11 mouse cellular contexts compared by ENCODE assay signal in genomic region chr14:100889163-100890157, GRCm38 (mm10).
DNase-seq lines count a peak whose midpoint lies in the region; ATAC-seq and TF ChIP-seq lines count a peak whose summit lies in the region.
"Had no signal": no experiment of that assay in that cellular context is flagged by ENCODE, and none has a peak within 500 bp of the region (broad histone marks: within the 10 kb centered on the region; RNA-seq: fewer than 3 reads in every experiment).

No protein-coding gene starts in this region.

- 51% methylated on average over 18 of the region's 18 CpGs for WGBS in intestine, embryonic 16.5 days
- WGBS in intestine, postnatal 0 days: 54% methylated on average over 18 of the region's 18 CpGs
- WGBS in forebrain, embryonic 12.5 days: 60% methylated on average over 17 of the region's 18 CpGs

- H3K27me3 ChIP-seq in intestine, embryonic 16.5 days (replicated peaks; ENCODE audit: control insufficient read depth, insufficient read depth, low read length): no peaks in the 10 kb centered on the region
- H3K27me3 ChIP-seq in intestine, postnatal 0 days (replicated peaks; ENCODE audit: control insufficient read depth, insufficient read depth, low read length): no peaks in the 10 kb centered on the region
- H3K27me3 ChIP-seq in forebrain, embryonic 12.5 days: no peaks in the 10 kb centered on the region
- H3K27me3 ChIP-seq: midbrain, embryonic 12.5 days had no signal

- H3K4me1 ChIP-seq in intestine, embryonic 16.5 days (ENCODE audit: control insufficient read depth, insufficient read depth, low read length): no peaks in the 10 kb centered on the region
- H3K4me1 ChIP-seq in intestine, postnatal 0 days (replicated peaks; ENCODE audit: control insufficient read depth, insufficient read depth, low read length): no peaks in the 10 kb centered on the region
- 0 out of 2 replicates have a peak, but pooled peaks cover 3% of the 10 kb centered on the region for H3K4me1 ChIP-seq in forebrain, embryonic 12.5 days
- H3K4me1 ChIP-seq: midbrain, embryonic 12.5 days had no signal

- 0 out of 2 replicates have a peak, but pooled peaks have one; percentile 28 for ATAC-seq in intestine, embryonic 16.5 days
- ATAC-seq in intestine, postnatal 0 days: no peak
- no peak for ATAC-seq in megakaryocyte progenitor cell, adult 5-6 weeks (replicated peaks; ENCODE audit: poor library complexity)
- no peak for ATAC-seq in forebrain, embryonic 12.5 days (ENCODE audit: low FRiP score)

- no peaks in the 10 kb centered on the region for H3K36me3 ChIP-seq in intestine, embryonic 16.5 days (ENCODE audit: control insufficient read depth, insufficient read depth, low read length)
- no peaks in the 10 kb centered on the region for H3K36me3 ChIP-seq in intestine, postnatal 0 days (ENCODE audit: control insufficient read depth, insufficient read depth)
- H3K36me3 ChIP-seq in forebrain, embryonic 12.5 days (replicated peaks): no peaks in the 10 kb centered on the region
- H3K36me3 ChIP-seq: midbrain, embryonic 12.5 days had no signal

- no peak for TF ChIP-seq CTCF in intestine, postnatal 0 days (IDR thresholded peaks at IDR 0.05; ENCODE audit: low read depth)

- no peak overlapping the region for H3K4me3 ChIP-seq in intestine, embryonic 16.5 days (ENCODE audit: low read length)
- no peak overlapping the region for H3K4me3 ChIP-seq in intestine, postnatal 0 days (ENCODE audit: low read depth, low read length)
- H3K4me3 ChIP-seq in forebrain, embryonic 12.5 days (replicated peaks): no peak overlapping the region
- H3K4me3 ChIP-seq: heart, adult 2 months; midbrain, embryonic 12.5 days had no signal

- no peak overlapping the region for H3K27ac ChIP-seq in intestine, embryonic 16.5 days (ENCODE audit: low read length)
- H3K27ac ChIP-seq in intestine, postnatal 0 days (ENCODE audit: low read depth, low read length): no peak overlapping the region
- H3K27ac ChIP-seq in forebrain, embryonic 12.5 days: no peak overlapping the region
- H3K27ac ChIP-seq: heart, adult 2 months; midbrain, embryonic 12.5 days had no signal

- peak; percentile 71 for DNase-seq in embryo, embryonic 9.5 days (ENCODE audit: extremely low spot score)
- peak; percentile 63 for DNase-seq in kidney, postnatal 14 days
- peak; percentile 19 for DNase-seq in lung, postnatal 10 days
- DNase-seq in cerebellum, postnatal 25 days: no peak
- DNase-seq: cerebellum, adult 9-11 months; heart, adult 2 months had no signal

- H3K9ac ChIP-seq in intestine, embryonic 16.5 days (ENCODE audit: low read depth, low read length): no peak overlapping the region
- H3K9ac ChIP-seq in intestine, postnatal 0 days (ENCODE audit: low read depth, low read length): no peak overlapping the region
- no peak overlapping the region for H3K9ac ChIP-seq in forebrain, embryonic 12.5 days
- H3K9ac ChIP-seq: midbrain, embryonic 12.5 days had no signal

- H3K9me3 ChIP-seq in intestine, embryonic 16.5 days (ENCODE audit: control insufficient read depth, low read length): no peaks in the 10 kb centered on the region
- no peaks in the 10 kb centered on the region for H3K9me3 ChIP-seq in intestine, postnatal 0 days (ENCODE audit: control insufficient read depth)
- H3K9me3 ChIP-seq in forebrain, embryonic 12.5 days: no peaks in the 10 kb centered on the region
- H3K9me3 ChIP-seq: midbrain, embryonic 12.5 days had no signal

- H3K4me2 ChIP-seq in intestine, embryonic 16.5 days (ENCODE audit: low read depth, low read length): no peak overlapping the region
- no peak overlapping the region for H3K4me2 ChIP-seq in intestine, postnatal 0 days (replicated peaks; ENCODE audit: low read depth)
- H3K4me2 ChIP-seq in forebrain, embryonic 12.5 days: no peak overlapping the region
- H3K4me2 ChIP-seq: midbrain, embryonic 12.5 days had no signal

Comparison
In these comparisons a context has a peak if more than half of its experiments do, and no peak if none do; other contexts are left out.
1. DNase-seq: peak in embryo, embryonic 9.5 days (single experiment), kidney, postnatal 14 days (single experiment) and lung, postnatal 10 days (single experiment); none in cerebellum, postnatal 25 days (0 of 2).